Mouse (Mus musculus) thymus, adult 2 months (tissue): ENCODE results near the gene Ppp2r5c. TPM values are rescaled to one million over a fixed set of nuclear protein-coding genes. Genes with fewer than 3 reads are reported as not detected.

ENCODE experiments used
- DNase-seq: peaks from one replicate; pipeline ENCODE4 v3.0.0; 2021
- H3K27ac ChIP-seq: fragments of 200-500 bp; 2 replicates; pipeline ENCODE4 v1.5.1; 2012; ENCODE audit warnings: low read length, control low read depth; ENCODE audit not compliant: control insufficient read depth, insufficient read depth
- H3K27me3 ChIP-seq: fragments of 200-500 bp; 2 replicates; pipeline ENCODE4 v1.6.1; 2012; ENCODE audit warnings: mild to moderate bottlenecking, low read length, moderate library complexity, mixed read lengths; ENCODE audit not compliant: control insufficient read depth, insufficient read depth
- H3K36me3 ChIP-seq: fragments of 200-500 bp; 2 replicates; pipeline ENCODE4 v1.6.1; 2012; ENCODE audit warnings: mild to moderate bottlenecking, low read length, moderate library complexity; ENCODE audit not compliant: control insufficient read depth, insufficient read depth
- H3K4me1 ChIP-seq: fragments of 200-500 bp; replicated peaks from 2 replicates; pipeline ENCODE4 v1.6.1; 2012; ENCODE audit warnings: low read length; ENCODE audit not compliant: control insufficient read depth, insufficient read depth
- H3K4me3 ChIP-seq: fragments of 200-500 bp; 2 replicates; pipeline ENCODE4 v1.5.1; 2012; ENCODE audit warnings: mild to moderate bottlenecking, low read length, control low read depth, moderate library complexity; ENCODE audit not compliant: control insufficient read depth, insufficient read depth
- CTCF ChIP-seq: fragments of 200-500 bp; IDR thresholded peaks from 2 replicates; pipeline ENCODE4 v1.5.1; 2012; ENCODE audit warnings: mild to moderate bottlenecking, control low read depth, low read length, moderate library complexity, borderline replicate concordance; ENCODE audit not compliant: control insufficient read depth, poor library complexity, insufficient read depth; ENCODE audit errors: extremely low read depth
- POLR2A ChIP-seq: fragments of 200-500 bp; IDR thresholded peaks from 2 replicates; pipeline ENCODE4 v1.6.1; 2012; ENCODE audit warnings: mild to moderate bottlenecking, low read length, control low read depth, moderate library complexity; ENCODE audit not compliant: control insufficient read depth, poor library complexity, insufficient read depth; ENCODE audit errors: extremely low read depth
- WGBS: fragments of 180-500 bp; shearing (Covaris S2); methylation state at CpG from one replicate; pipeline ENCODE4 v1.1.7; 2018; 5-methylcytosine and 5-hydroxymethylcytosine counted together
- polyA plus RNA-seq: library from polyadenylated mRNA; depleted of rRNA; stranded (reverse); fragments of >200 nt; gene quantifications from 2 replicates; pipeline ENCODE4 v1.2.3, GENCODE M21; 2012

The Ppp2r5c gene
- polyA plus RNA-seq, 1 experiment: 83.7 TPM

- Histone ChIP-seq H3K36me3 (no peaks in the 10 kb centered on the region), H3K4me1 (peaks cover 25% of the 10 kb centered on the region), H3K27ac (no peak overlapping the region), H3K4me3 (no peak overlapping the region), H3K27me3 (no peaks in the 10 kb centered on the region)
- 93% methylated on average over 7 of the region's 7 CpGs for WGBS
- no peak for DNase-seq
- TF ChIP-seq POLR2A (no peak), CTCF (no peak)
Observed at GRCm38 (mm10) chr12:110456024-110456423, 9.1 kb downstream of the Ppp2r5c start.

DNA sequence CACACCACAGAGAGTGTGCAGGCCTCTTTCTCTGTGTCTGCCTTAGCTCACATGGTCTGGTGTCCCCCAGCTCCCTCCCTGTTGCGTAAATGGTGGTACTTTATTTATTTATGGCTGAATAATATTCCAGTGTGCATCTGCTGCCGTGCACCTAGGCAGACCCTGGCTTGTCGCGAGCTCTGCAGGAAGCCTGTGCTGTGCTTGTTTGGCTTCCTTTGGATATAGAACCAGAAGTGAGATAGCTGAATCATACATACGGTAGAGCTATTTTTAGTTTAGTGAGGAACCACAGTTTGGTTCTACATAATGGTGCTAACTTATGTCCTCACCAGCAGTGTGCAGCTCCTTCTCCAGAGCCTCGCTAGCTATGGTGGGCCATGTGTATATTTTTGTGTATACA is 11.7 kb downstream of the Ppp2r5c start:
- Histone ChIP-seq H3K27me3 (no peaks in the 10 kb centered on the region), H3K4me1 (peaks cover 36% of the 10 kb centered on the region), H3K36me3 (no peaks in the 10 kb centered on the region), H3K4me3 (no peak overlapping the region), H3K27ac (no peak overlapping the region)
- no peak for DNase-seq
- WGBS: 50% methylated on average over 6 of the region's 6 CpGs
- TF ChIP-seq CTCF (no peak), POLR2A (no peak)

DNA sequence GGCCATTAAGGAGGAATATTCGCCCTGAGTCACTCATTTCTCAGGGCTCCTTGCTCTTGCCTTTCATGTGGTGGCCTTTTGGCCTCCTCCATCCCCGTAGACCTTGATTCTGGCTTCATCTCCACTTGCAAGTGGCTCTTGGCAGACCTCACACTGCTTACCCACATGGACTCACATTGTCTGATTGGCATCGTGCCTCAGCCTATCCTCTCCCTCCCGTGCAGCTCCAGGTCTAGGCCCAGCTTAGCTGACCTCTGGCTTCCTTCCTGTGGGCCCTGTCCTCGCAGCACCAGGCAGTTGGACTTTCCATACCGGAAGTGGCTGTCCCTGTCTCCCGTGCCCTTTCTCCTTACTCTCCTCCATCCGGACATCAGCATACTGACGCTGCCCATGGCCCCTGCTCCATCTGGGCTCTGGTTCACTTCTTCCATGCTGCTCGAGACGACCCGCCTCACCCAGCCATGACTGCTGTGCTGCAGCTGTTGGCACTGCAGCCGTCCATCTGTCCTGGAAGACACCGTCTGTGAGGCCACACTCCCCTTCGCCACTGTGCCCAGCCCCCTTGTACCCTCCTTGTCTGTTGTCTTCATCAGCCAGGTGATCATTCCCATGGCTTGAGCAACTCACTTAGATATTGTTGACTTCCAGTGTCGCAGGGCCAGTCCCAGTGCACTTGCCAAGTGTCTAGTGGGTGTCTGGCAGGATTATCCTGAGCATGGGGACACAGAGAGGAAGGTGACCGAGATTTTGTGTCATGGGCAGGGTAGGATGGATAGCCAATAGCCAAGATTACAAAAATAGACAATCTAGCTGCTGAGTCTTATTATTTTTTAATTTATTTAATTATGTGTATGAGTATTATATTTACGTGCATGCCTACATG is 13.7 kb downstream of the Ppp2r5c start:
- no peak for DNase-seq
- Histone ChIP-seq H3K36me3 (no peaks in the 10 kb centered on the region), H3K27ac (no peak overlapping the region), H3K4me3 (no peak overlapping the region), H3K27me3 (no peaks in the 10 kb centered on the region), H3K4me1 (peaks cover 47% of the 10 kb centered on the region)
- WGBS: 76% methylated on average over 18 of the region's 18 CpGs
- TF ChIP-seq CTCF: no peak
- TF ChIP-seq POLR2A: no peak

GRCm38 (mm10) chr12:110463711-110464110 is 16.8 kb downstream of the Ppp2r5c start:
- Histone ChIP-seq H3K27ac (peak overlapping the region; percentile 87), H3K4me1 (peaks cover 38% of the 10 kb centered on the region), H3K4me3 (0 out of 2 replicates have a peak overlapping the region, but pooled peaks have one; percentile 3), H3K36me3 (no peaks in the 10 kb centered on the region), H3K27me3 (no peaks in the 10 kb centered on the region)
- WGBS: 29% methylated on average over 8 of the region's 8 CpGs
- TF ChIP-seq CTCF: no peak
- peak; percentile 48 for DNase-seq

DNA sequence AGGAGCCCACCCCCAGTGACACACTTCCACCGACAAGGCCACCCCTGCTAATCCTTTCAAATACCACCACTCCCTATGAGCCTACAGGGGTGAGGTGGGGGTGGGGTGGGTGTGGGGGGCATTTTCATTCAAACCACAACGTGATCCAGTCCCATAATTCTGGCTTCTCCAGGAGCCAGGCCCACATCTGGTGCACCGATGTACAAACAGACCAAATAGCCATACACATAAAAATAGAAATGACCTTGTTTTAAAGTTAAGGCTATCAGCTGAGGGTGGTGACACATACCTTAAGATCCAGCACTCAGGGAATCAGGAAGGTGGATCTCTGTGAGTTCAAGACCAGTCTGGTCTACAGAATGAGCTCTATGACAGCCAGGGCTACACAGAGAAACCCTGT is 24.5 kb downstream of the Ppp2r5c start:
- TF ChIP-seq CTCF (no peak), POLR2A (no peak)
- no peak overlapping the region for H3K4me3 ChIP-seq
- H3K36me3 ChIP-seq: no peaks in the 10 kb centered on the region
- no peaks in the 10 kb centered on the region for H3K27me3 ChIP-seq
- no peak overlapping the region for H3K27ac ChIP-seq
- peaks cover 10% of the 10 kb centered on the region for H3K4me1 ChIP-seq
- no peak for DNase-seq
- WGBS: 96% methylated on average over 3 of the region's 3 CpGs

DNA sequence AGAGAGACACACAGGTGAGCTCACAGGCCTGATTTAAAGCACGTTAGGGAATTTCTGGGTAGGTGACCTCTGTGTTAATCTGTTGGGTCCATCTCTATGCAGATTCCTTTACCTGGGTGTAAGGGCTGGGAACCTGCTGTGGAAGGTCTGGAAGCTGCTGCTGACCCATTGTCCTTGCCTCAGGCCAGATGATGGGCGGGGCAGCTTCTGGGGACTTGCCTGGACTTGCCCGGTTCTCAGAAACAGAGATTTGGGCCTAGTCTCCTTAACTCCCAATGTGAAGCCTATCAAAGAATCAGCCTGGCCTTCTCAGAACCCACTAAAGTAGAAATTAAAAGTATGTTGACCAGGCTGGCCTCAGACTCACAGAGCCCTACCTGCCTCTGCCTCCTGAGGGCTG is 25.3 kb downstream of the Ppp2r5c start:
- no peaks in the 10 kb centered on the region for H3K36me3 ChIP-seq
- no peak overlapping the region for H3K4me3 ChIP-seq
- H3K27ac ChIP-seq: no peak overlapping the region
- H3K27me3 ChIP-seq: no peaks in the 10 kb centered on the region
- no peak for DNase-seq
- TF ChIP-seq CTCF: no peak
- TF ChIP-seq POLR2A: no peak
- 95% methylated on average over 3 of the region's 3 CpGs for WGBS
- peaks cover 15% of the 10 kb centered on the region for H3K4me1 ChIP-seq

GRCm38 (mm10) chr12:110474497-110474896 is 27.6 kb downstream of the Ppp2r5c start:
- DNase-seq: no peak
- Histone ChIP-seq H3K4me3 (no peak overlapping the region), H3K4me1 (peaks cover 35% of the 10 kb centered on the region), H3K36me3 (no peaks in the 10 kb centered on the region), H3K27ac (no peak overlapping the region), H3K27me3 (no peaks in the 10 kb centered on the region)
- WGBS: 91% methylated on average over 8 of the region's 8 CpGs
- TF ChIP-seq POLR2A (no peak), CTCF (no peak)
